Comparison of ENCODE assay signal across 12 mouse cellular contexts in the genomic region with DNA sequence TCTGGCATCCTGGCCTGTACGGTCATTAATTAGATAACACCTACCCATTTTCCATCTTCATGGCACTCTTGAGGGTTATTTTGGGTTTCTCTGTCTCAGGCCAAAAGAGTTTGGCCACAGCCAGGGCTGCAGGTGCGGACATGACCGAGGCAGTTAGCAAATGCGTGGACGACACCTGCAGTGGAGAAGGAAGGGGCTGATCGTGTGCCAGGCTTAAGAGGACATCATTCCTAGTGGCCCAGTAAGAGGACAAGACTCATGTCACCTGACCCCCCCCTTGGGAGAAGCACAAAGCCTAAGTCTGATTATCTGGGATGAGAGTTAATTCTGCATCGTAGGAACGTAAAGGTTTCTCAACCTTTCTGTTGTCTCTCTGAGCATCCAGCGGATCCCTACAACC.
"Had no signal": no experiment of that assay in that cellular context is flagged by ENCODE, and none has a peak within 500 bp of the region (broad histone marks: within the 10 kb centered on the region; RNA-seq: fewer than 3 reads in every experiment).

No protein-coding gene starts in this region.

- DNase-seq: retina, postnatal 1 day; right cerebral cortex, adult 18-20 months; right cerebral cortex, postnatal 14 days; right cerebral cortex, postnatal 25 days; right cerebral cortex, postnatal 4 days; spleen, adult 18-20 months; thymus, adult 18-20 months; thymus, adult 2 months; thymus, postnatal 14 days; thymus, postnatal 25 days; thymus, postnatal 36 days; thymus, postnatal 4 days had no signal
